ENCODE assay signal across 18 mouse cellular contexts in the genomic region with DNA sequence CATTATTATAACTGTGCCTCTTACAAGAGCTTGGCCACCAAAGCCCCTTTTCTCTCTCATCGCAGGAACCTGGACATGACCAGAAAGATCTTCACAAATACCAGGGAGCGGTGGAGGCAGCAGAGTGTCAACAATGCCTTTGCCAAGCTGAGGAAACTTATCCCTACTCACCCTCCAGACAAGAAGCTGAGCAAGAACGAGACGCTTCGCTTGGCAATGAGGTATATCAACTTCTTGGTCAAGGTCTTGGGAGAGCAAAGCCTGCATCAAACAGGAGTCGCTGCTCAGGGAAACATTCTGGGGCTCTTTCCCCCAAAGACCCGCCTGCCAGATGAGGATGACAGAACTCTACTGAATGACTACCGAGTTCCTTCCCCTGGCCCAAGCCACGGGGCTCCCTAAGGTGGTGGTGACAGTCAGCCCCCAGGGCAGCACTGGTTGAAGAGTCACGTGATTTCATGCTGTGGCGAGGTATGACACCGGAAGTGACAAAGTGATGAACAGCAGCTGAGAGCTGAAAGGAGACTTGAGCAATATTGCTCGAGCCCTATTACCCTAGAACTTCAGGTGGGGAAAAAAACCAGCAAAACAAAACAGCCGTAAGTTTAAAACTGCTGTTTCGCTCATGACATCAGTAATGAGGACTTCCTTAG. TPM values are rescaled to one million over a fixed set of nuclear protein-coding genes. Genes with fewer than 3 reads are reported as not detected.
DNase-seq lines count a peak whose midpoint lies in the region; ATAC-seq lines count a peak whose summit lies in the region.
"Had no signal": no experiment of that assay in that cellular context is flagged by ENCODE, and none has a peak within 500 bp of the region (broad histone marks: within the 10 kb centered on the region; RNA-seq: fewer than 3 reads in every experiment).

No protein-coding gene starts in this region.

- no peak for ATAC-seq in midbrain, embryonic 12.5 days (ENCODE audit: low FRiP score, low read depth)
- ATAC-seq in midbrain, embryonic 16.5 days: no peak
- ATAC-seq in hematopoietic stem cell, adult 5-6 weeks (replicated peaks in 1 of 2; ENCODE audit: insufficient read depth in 1 of 2, low FRiP score in 2 of 2, low TSS enrichment in 1 of 2, low read depth in 1 of 2, poor library complexity in 2 of 2, severe bottlenecking in 2 of 2): peak; percentile 42 to 64; a peak in 1 of 4 replicates
- no peak for ATAC-seq in hindbrain, embryonic 13.5 days (ENCODE audit: low FRiP score)
- ATAC-seq: forebrain, postnatal 0 days; intestine, embryonic 16.5 days had no signal

- no peak overlapping the region for H3K9ac ChIP-seq in midbrain, embryonic 12.5 days (replicated peaks)
- H3K9ac ChIP-seq in midbrain, embryonic 16.5 days (ENCODE audit: low read depth, low read length): no peak overlapping the region
- H3K9ac ChIP-seq in hindbrain, embryonic 13.5 days: no peak overlapping the region
- H3K9ac ChIP-seq: forebrain, postnatal 0 days had no signal

- H3K4me2 ChIP-seq in midbrain, embryonic 12.5 days (replicated peaks): peak overlapping the region; percentile 26
- no peak overlapping the region for H3K4me2 ChIP-seq in midbrain, embryonic 16.5 days (ENCODE audit: low read length)
- H3K4me2 ChIP-seq in hindbrain, embryonic 13.5 days: no peak overlapping the region

- 82% methylated on average over 15 of the region's 15 CpGs for WGBS in midbrain, embryonic 12.5 days
- WGBS in midbrain, embryonic 16.5 days: 81% methylated on average over 15 of the region's 15 CpGs
- 80% methylated on average over 15 of the region's 15 CpGs for WGBS in limb, embryonic 10.5 days
- WGBS in hindbrain, embryonic 13.5 days: 85% methylated on average over 15 of the region's 15 CpGs

- no peak overlapping the region for H3K4me3 ChIP-seq in midbrain, embryonic 12.5 days
- H3K4me3 ChIP-seq in midbrain, embryonic 16.5 days (ENCODE audit: low read depth, low read length): no peak overlapping the region
- no peak overlapping the region for H3K4me3 ChIP-seq in limb, embryonic 10.5 days
- no peak overlapping the region for H3K4me3 ChIP-seq in hindbrain, embryonic 13.5 days
- H3K4me3 ChIP-seq: erythroblast, embryonic 14.5 days; heart, embryonic 10.5 days had no signal

- peak; percentile 33 for DNase-seq in splenic B cell, adult 2 months (ENCODE audit: low read depth, low spot score)
- DNase-seq in right cerebral cortex, postnatal 25 days: no peak
- no peak for DNase-seq in limb, embryonic 10.5 days (ENCODE audit: low spot score)
- DNase-seq in lung, postnatal 36 days: no peak
- DNase-seq: cerebellum, postnatal 10 days; forebrain, postnatal 0 days; gastrocnemius, postnatal 10 days; kidney, postnatal 10 days; liver; lung, adult 2 months had no signal

- H3K4me1 ChIP-seq in midbrain, embryonic 12.5 days: peaks cover 15% of the 10 kb centered on the region
- peaks cover 7% of the 10 kb centered on the region for H3K4me1 ChIP-seq in midbrain, embryonic 16.5 days (ENCODE audit: control insufficient read depth, insufficient read depth, low read length)
- 0 out of 2 replicates have a peak, but pooled peaks cover 2% of the 10 kb centered on the region for H3K4me1 ChIP-seq in limb, embryonic 10.5 days
- no peaks in the 10 kb centered on the region for H3K4me1 ChIP-seq in hindbrain, embryonic 13.5 days (replicated peaks)

- peaks cover 13% of the 10 kb centered on the region; the same call in 1 of the 2 replicates for H3K27me3 ChIP-seq in midbrain, embryonic 12.5 days
- no peaks in the 10 kb centered on the region; the same call in 1 of the 2 replicates for H3K27me3 ChIP-seq in midbrain, embryonic 16.5 days (ENCODE audit: control insufficient read depth, insufficient read depth, low read depth, low read length)
- H3K27me3 ChIP-seq in splenic B cell, adult 2 months (ENCODE audit: control insufficient read depth, insufficient read depth, low read length, poor library complexity, severe bottlenecking): no peaks in the 10 kb centered on the region
- H3K27me3 ChIP-seq in limb, embryonic 10.5 days (ENCODE audit: low read depth, poor library complexity, severe bottlenecking): peaks cover 5% of the 10 kb centered on the region; the same call in 1 of the 2 replicates
- no peaks in the 10 kb centered on the region for H3K27me3 ChIP-seq in hindbrain, embryonic 13.5 days

- no peaks in the 10 kb centered on the region for H3K9me3 ChIP-seq in midbrain, embryonic 12.5 days
- H3K9me3 ChIP-seq in midbrain, embryonic 16.5 days (replicated peaks; ENCODE audit: control insufficient read depth, low read length, poor library complexity, severe bottlenecking): no peaks in the 10 kb centered on the region
- H3K9me3 ChIP-seq in limb, embryonic 10.5 days (replicated peaks): no peaks in the 10 kb centered on the region
- H3K9me3 ChIP-seq in hindbrain, embryonic 13.5 days: no peaks in the 10 kb centered on the region
- H3K9me3 ChIP-seq: heart, embryonic 10.5 days had no signal

- no peak overlapping the region for H3K27ac ChIP-seq in midbrain, embryonic 12.5 days (replicated peaks)
- no peak overlapping the region for H3K27ac ChIP-seq in midbrain, embryonic 16.5 days (ENCODE audit: low read length)
- no peak overlapping the region for H3K27ac ChIP-seq in limb, embryonic 10.5 days
- no peak overlapping the region for H3K27ac ChIP-seq in hindbrain, embryonic 13.5 days
- H3K27ac ChIP-seq: heart, embryonic 10.5 days had no signal

- H3K36me3 ChIP-seq in midbrain, embryonic 12.5 days: peaks cover 18% of the 10 kb centered on the region; the same call in 1 of the 2 replicates
- H3K36me3 ChIP-seq in midbrain, embryonic 16.5 days (ENCODE audit: control insufficient read depth, insufficient read depth, low read length): no peaks in the 10 kb centered on the region
- no peaks in the 10 kb centered on the region for H3K36me3 ChIP-seq in splenic B cell, adult 2 months (ENCODE audit: control insufficient read depth, insufficient read depth, low read length, poor library complexity, severe bottlenecking)
- no peaks in the 10 kb centered on the region for H3K36me3 ChIP-seq in limb, embryonic 10.5 days
- no peaks in the 10 kb centered on the region for H3K36me3 ChIP-seq in hindbrain, embryonic 13.5 days
- H3K36me3 ChIP-seq: heart, embryonic 10.5 days had no signal

RNA-seq across cellular contexts. Expression of gene Tal2, which starts 6.4 kb away (rescaled TPM):
- 40.5 and 44.2 TPM in 2 replicates for polyA plus RNA-seq in midbrain, embryonic 12.5 days (2016; fragmentation: Nextera tagmentation; extraction: Ambion mirVana)
- 2.0 and 2.3 TPM in 2 replicates for polyA plus RNA-seq in midbrain, embryonic 16.5 days (2015; fragmentation: Nextera tagmentation; extraction: Ambion mirVana)
- 0.45 TPM in 1 of 2 replicates, not detected in the other for total RNA-seq in hematopoietic stem cell, adult 5-6 weeks (2017)
- 0.13 and 0.21 TPM in 2 replicates for polyA plus RNA-seq in limb, embryonic 10.5 days (2016; fragmentation: Nextera tagmentation; extraction: Ambion mirVana)
- polyA plus RNA-seq in hindbrain, embryonic 13.5 days (2015; fragmentation: Nextera tagmentation; extraction: Ambion mirVana): 2.0 and 4.2 TPM in 2 replicates
- polyA plus RNA-seq: erythroblast, embryonic 14.5 days; intestine, embryonic 16.5 days; spleen, adult 2 months had no signal

RNA-seq across cellular contexts. Expression of gene Tmem38b, which starts 40.0 kb away (rescaled TPM):
- polyA plus RNA-seq in midbrain, embryonic 12.5 days (2016; fragmentation: Nextera tagmentation; extraction: Ambion mirVana): 12.7 and 12.8 TPM in 2 replicates
- polyA plus RNA-seq in midbrain, embryonic 16.5 days (2015; fragmentation: Nextera tagmentation; extraction: Ambion mirVana): 7.7 and 8.3 TPM in 2 replicates
- 2.0 and 4.6 TPM in 2 replicates for total RNA-seq in hematopoietic stem cell, adult 5-6 weeks (2017)
- polyA plus RNA-seq in limb, embryonic 10.5 days (2016; fragmentation: Nextera tagmentation; extraction: Ambion mirVana): 3.8 and 4.0 TPM in 2 replicates
- 7.7 and 7.9 TPM in 2 replicates for polyA plus RNA-seq in hindbrain, embryonic 13.5 days (2015; fragmentation: Nextera tagmentation; extraction: Ambion mirVana)

Comparison
In these comparisons a context has a peak if more than half of its experiments do, and no peak if none do; other contexts are left out.
1. ATAC-seq: peak in hematopoietic stem cell, adult 5-6 weeks (2 of 2); none in midbrain, embryonic 12.5 days (single experiment), midbrain, embryonic 16.5 days (single experiment) and hindbrain, embryonic 13.5 days (single experiment).